Mouse (Mus musculus) embryonic stem cell, embryonic (primary cell): ENCODE measurements at regions not wholly inside any gene's neighbourhood (a gene's known extent, or its start where the extent isn't known, plus 50 kb on each side); places are given as distances from the start of the nearest gene placed in this dataset.

ENCODE experiments used
- CTCF ChIA-PET, 4 experiments: fragments of 300-600 bp in 2 of 4; fragments of 350-600 bp in 2 of 4; sonication (Branson Sonifier 250); formaldehyde crosslinking; loops; one replicate each; lab custom pipeline; 2022; ENCODE audit warnings: inconsistent platforms in 2 of 4; lab: Charles Lee
- POLR2A ChIA-PET, 4 experiments: fragments of 300-600 bp in 2 of 4; fragments of 350-600 bp in 2 of 4; sonication (Branson Sonifier 250); formaldehyde crosslinking; loops; one replicate each; lab custom pipeline; 2022; ENCODE audit warnings: antibody characterized with exemption in 4 of 4, inconsistent platforms in 1 of 4; lab: Charles Lee

DNA sequence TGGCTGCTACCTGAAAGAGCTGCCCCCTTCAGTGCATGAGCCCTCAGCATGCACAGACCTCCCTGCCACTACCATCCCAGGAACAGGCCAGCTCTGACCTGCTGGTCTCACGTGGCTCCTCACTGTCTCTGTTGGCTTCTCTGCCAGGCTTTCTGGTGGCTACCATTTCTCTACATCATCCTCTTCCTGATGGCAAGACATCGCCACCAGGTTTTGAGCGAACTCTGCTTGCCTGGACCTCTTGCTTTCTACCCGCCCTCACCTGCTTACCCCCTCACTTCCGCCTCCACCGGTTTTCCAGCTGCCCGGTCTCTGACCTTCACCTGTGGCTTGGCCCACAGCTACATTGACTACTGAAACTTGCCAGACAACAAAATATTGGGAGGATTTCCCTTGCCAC, 50.7 kb upstream of the Cachd1 start:
- POLR2A ChIA-PET: interaction anchor here in 1 of 4 experiments (1.1 to 1.5 kb wide), 2 partner anchors 10 to 49 kb away, joined by 3 to 4 read pairs; no protein-coding TSS in a partner anchor
- CTCF ChIA-PET: interaction anchor here in 1 of 4 experiments (0.7 to 1.4 kb wide), 2 partner anchors 11 to 253 kb away, joined by 3 read pairs; no protein-coding TSS in a partner anchor

DNA sequence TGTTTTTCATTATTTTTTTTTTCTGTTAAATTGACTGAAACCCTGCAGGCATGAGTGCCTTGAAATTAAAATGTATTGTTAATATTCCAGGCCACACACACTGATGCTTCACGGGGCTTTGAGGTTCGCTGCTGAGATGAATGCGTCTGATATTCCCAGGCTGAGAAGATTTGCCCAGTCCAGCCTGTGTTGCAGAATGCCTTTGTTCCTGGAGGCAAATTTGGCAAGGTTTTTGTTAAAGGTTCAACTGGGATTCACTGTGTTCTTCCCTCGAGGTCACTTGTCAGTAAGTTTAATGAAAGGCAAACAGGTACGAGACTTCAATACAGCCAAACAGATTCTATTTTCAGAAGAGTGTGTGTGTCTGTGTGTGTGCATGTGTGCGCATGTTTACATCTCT, 50.0 kb upstream of the Cachd1 start:
- ChIA-PET POLR2A (interaction anchor here in 1 of 4 experiments (1.1 kb wide), 1 partner anchor 48 kb away, joined by 3 read pairs; no protein-coding TSS in a partner anchor), CTCF (interaction anchor here in 2 of 4 experiments (0.6 to 1.4 kb wide), 3 partner anchors 10 to 252 kb away, joined by 3 to 4 read pairs (median 3); no protein-coding TSS in a partner anchor)
